Mouse (Mus musculus): ENCODE measurements at regions not wholly inside any gene's neighbourhood (a gene's known extent, or its start where the extent isn't known, plus 50 kb on each side); places are given as distances from the start of the nearest gene placed in this dataset.

- Histone ChIP-seq H3K36me3 (ENCODE audit: control insufficient read depth, insufficient read depth, low read length) (no peaks in the 10 kb centered on the region), H3K4me2 (ENCODE audit: low read length) (no peak overlapping the region), H3K4me1 (ENCODE audit: control insufficient read depth, insufficient read depth, low read depth, low read length) (no peaks in the 10 kb centered on the region), H3K27me3 (replicated peaks; ENCODE audit: control insufficient read depth, insufficient read depth, low read length) (no peaks in the 10 kb centered on the region), H3K9me3 (ENCODE audit: control insufficient read depth, low read length) (peaks cover 38% of the 10 kb centered on the region), H3K27ac (ENCODE audit: low read depth, low read length) (no peak overlapping the region), H3K4me3 (ENCODE audit: low read length) (no peak overlapping the region), H3K9ac (ENCODE audit: low read depth, low read length) (no peak overlapping the region)
- ATAC-seq, result no peak
Observed at GRCm38 (mm10) chr3:3000199-3000598, 2750.4 kb upstream of the Gm8797 start.

GRCm38 (mm10) chr3:3001224-3001623, 2749.4 kb upstream of the Gm8797 start:
- Histone ChIP-seq H3K36me3 (ENCODE audit: control insufficient read depth, insufficient read depth, low read length) (no peaks in the 10 kb centered on the region), H3K4me3 (ENCODE audit: low read length) (no peak overlapping the region), H3K27me3 (replicated peaks; ENCODE audit: control insufficient read depth, insufficient read depth, low read length) (no peaks in the 10 kb centered on the region), H3K9me3 (ENCODE audit: control insufficient read depth, low read length) (peaks cover 47% of the 10 kb centered on the region), H3K4me2 (ENCODE audit: low read length) (no peak overlapping the region), H3K9ac (ENCODE audit: low read depth, low read length) (no peak overlapping the region), H3K27ac (ENCODE audit: low read depth, low read length) (no peak overlapping the region), H3K4me1 (ENCODE audit: control insufficient read depth, insufficient read depth, low read depth, low read length) (no peaks in the 10 kb centered on the region)
- WGBS, result 69% methylated on average over 4 of the region's 4 CpGs
- no peak for ATAC-seq

GRCm38 (mm10) chr3:3001639-3002038, 2749.0 kb upstream of the Gm8797 start:
- H3K4me1 ChIP-seq (ENCODE audit: control insufficient read depth, insufficient read depth, low read depth, low read length), result no peaks in the 10 kb centered on the region
- H3K27me3 ChIP-seq (replicated peaks; ENCODE audit: control insufficient read depth, insufficient read depth, low read length), result no peaks in the 10 kb centered on the region
- H3K4me2 ChIP-seq (ENCODE audit: low read length), result no peak overlapping the region
- H3K27ac ChIP-seq (ENCODE audit: low read depth, low read length), result no peak overlapping the region
- H3K9me3 ChIP-seq (ENCODE audit: control insufficient read depth, low read length), result peaks cover 51% of the 10 kb centered on the region
- no peak for ATAC-seq
- H3K9ac ChIP-seq (ENCODE audit: low read depth, low read length), result no peak overlapping the region
- no peaks in the 10 kb centered on the region for H3K36me3 ChIP-seq (ENCODE audit: control insufficient read depth, insufficient read depth, low read length)
- H3K4me3 ChIP-seq (ENCODE audit: low read length), result no peak overlapping the region

- Histone ChIP-seq H3K4me1 (ENCODE audit: control insufficient read depth, insufficient read depth, low read depth, low read length) (no peaks in the 10 kb centered on the region), H3K27ac (ENCODE audit: low read depth, low read length) (no peak overlapping the region), H3K27me3 (replicated peaks; ENCODE audit: control insufficient read depth, insufficient read depth, low read length) (no peaks in the 10 kb centered on the region), H3K36me3 (ENCODE audit: control insufficient read depth, insufficient read depth, low read length) (no peaks in the 10 kb centered on the region), H3K4me2 (ENCODE audit: low read length) (no peak overlapping the region), H3K4me3 (ENCODE audit: low read length) (no peak overlapping the region), H3K9ac (ENCODE audit: low read depth, low read length) (no peak overlapping the region), H3K9me3 (ENCODE audit: control insufficient read depth, low read length) (peaks cover 62% of the 10 kb centered on the region)
- 78% methylated on average over 1 of the region's 1 CpGs for WGBS
- no peak for ATAC-seq
Observed at GRCm38 (mm10) chr3:3003425-3003824, 2747.2 kb upstream of the Gm8797 start.

GRCm38 (mm10) chr3:3011111-3011510, 2739.5 kb upstream of the Gm8797 start:
- Histone ChIP-seq H3K4me2 (ENCODE audit: low read length) (no peak overlapping the region), H3K27me3 (replicated peaks; ENCODE audit: control insufficient read depth, insufficient read depth, low read length) (no peaks in the 10 kb centered on the region), H3K9ac (ENCODE audit: low read depth, low read length) (no peak overlapping the region), H3K9me3 (ENCODE audit: control insufficient read depth, low read length) (peaks cover 70% of the 10 kb centered on the region), H3K36me3 (ENCODE audit: control insufficient read depth, insufficient read depth, low read length) (no peaks in the 10 kb centered on the region), H3K4me3 (ENCODE audit: low read length) (no peak overlapping the region), H3K27ac (ENCODE audit: low read depth, low read length) (no peak overlapping the region), H3K4me1 (ENCODE audit: control insufficient read depth, insufficient read depth, low read depth, low read length) (no peaks in the 10 kb centered on the region)
- no peak for ATAC-seq
- 53% methylated on average over 1 of the region's 1 CpGs for WGBS

- Histone ChIP-seq H3K4me2 (ENCODE audit: low read length) (no peak overlapping the region), H3K27ac (ENCODE audit: low read depth, low read length) (no peak overlapping the region), H3K9me3 (ENCODE audit: control insufficient read depth, low read length) (peaks cover 63% of the 10 kb centered on the region), H3K4me3 (ENCODE audit: low read length) (no peak overlapping the region), H3K36me3 (ENCODE audit: control insufficient read depth, insufficient read depth, low read length) (no peaks in the 10 kb centered on the region), H3K9ac (ENCODE audit: low read depth, low read length) (no peak overlapping the region), H3K27me3 (replicated peaks; ENCODE audit: control insufficient read depth, insufficient read depth, low read length) (no peaks in the 10 kb centered on the region), H3K4me1 (ENCODE audit: control insufficient read depth, insufficient read depth, low read depth, low read length) (no peaks in the 10 kb centered on the region)
- WGBS, result 81% methylated on average over 5 of the region's 5 CpGs
- no peak for ATAC-seq
Observed at GRCm38 (mm10) chr3:3012951-3013350, 2737.7 kb upstream of the Gm8797 start.

GRCm38 (mm10) chr3:3014978-3015377, 2735.6 kb upstream of the Gm8797 start:
- Histone ChIP-seq H3K27me3 (replicated peaks; ENCODE audit: control insufficient read depth, insufficient read depth, low read length) (no peaks in the 10 kb centered on the region), H3K9ac (ENCODE audit: low read depth, low read length) (no peak overlapping the region), H3K4me3 (ENCODE audit: low read length) (no peak overlapping the region), H3K27ac (ENCODE audit: low read depth, low read length) (no peak overlapping the region), H3K4me1 (ENCODE audit: control insufficient read depth, insufficient read depth, low read depth, low read length) (no peaks in the 10 kb centered on the region), H3K36me3 (ENCODE audit: control insufficient read depth, insufficient read depth, low read length) (no peaks in the 10 kb centered on the region), H3K4me2 (ENCODE audit: low read length) (no peak overlapping the region), H3K9me3 (ENCODE audit: control insufficient read depth, low read length) (peaks cover 62% of the 10 kb centered on the region)
- no peak for ATAC-seq

GRCm38 (mm10) chr3:3016572-3016971, 2734.0 kb upstream of the Gm8797 start:
- Histone ChIP-seq H3K27me3 (replicated peaks; ENCODE audit: control insufficient read depth, insufficient read depth, low read length) (no peaks in the 10 kb centered on the region), H3K9me3 (ENCODE audit: control insufficient read depth, low read length) (peaks cover 55% of the 10 kb centered on the region), H3K27ac (ENCODE audit: low read depth, low read length) (no peak overlapping the region), H3K4me1 (ENCODE audit: control insufficient read depth, insufficient read depth, low read depth, low read length) (no peaks in the 10 kb centered on the region), H3K4me2 (ENCODE audit: low read length) (no peak overlapping the region), H3K9ac (ENCODE audit: low read depth, low read length) (no peak overlapping the region), H3K4me3 (ENCODE audit: low read length) (no peak overlapping the region), H3K36me3 (ENCODE audit: control insufficient read depth, insufficient read depth, low read length) (no peaks in the 10 kb centered on the region)
- no peak for ATAC-seq
- WGBS, result 100% methylated on average over 1 of the region's 1 CpGs

GRCm38 (mm10) chr3:3032793-3033192, 2717.8 kb upstream of the Gm8797 start:
- Histone ChIP-seq H3K36me3 (ENCODE audit: control insufficient read depth, insufficient read depth, low read length) (no peaks in the 10 kb centered on the region), H3K4me3 (ENCODE audit: low read length) (no peak overlapping the region), H3K27ac (ENCODE audit: low read depth, low read length) (no peak overlapping the region), H3K27me3 (replicated peaks; ENCODE audit: control insufficient read depth, insufficient read depth, low read length) (no peaks in the 10 kb centered on the region), H3K4me1 (ENCODE audit: control insufficient read depth, insufficient read depth, low read depth, low read length) (no peaks in the 10 kb centered on the region), H3K9ac (ENCODE audit: low read depth, low read length) (no peak overlapping the region), H3K9me3 (ENCODE audit: control insufficient read depth, low read length) (peaks cover 51% of the 10 kb centered on the region), H3K4me2 (ENCODE audit: low read length) (no peak overlapping the region)
- ATAC-seq, result peak; percentile 40; the same call in 1 of the 2 replicates
- 94% methylated on average over 2 of the region's 2 CpGs for WGBS
